Mouse (Mus musculus) limb, embryonic 14.5 days (tissue): ENCODE results near the gene Snapc2. TPM values are rescaled to one million over a fixed set of nuclear protein-coding genes. Genes with fewer than 3 reads are reported as not detected.

Experiments used
- ATAC-seq: fragments of 200-750 bp; cut with Nextera tagmentation; 2 replicates; pipeline ENCODE4 v1.8.0; 2017; ENCODE audit warnings: low read depth, moderate number of reproducible peaks, moderate TSS enrichment; ENCODE audit not compliant: low FRiP score
- DNase-seq: peaks from one replicate; pipeline ENCODE4 v3.0.0-alpha.2; 2015; ENCODE audit warnings: low spot score
- H3K27ac ChIP-seq: fragments of 300-500 bp; sonication (generic); replicated peaks from 2 replicates; pipeline ENCODE4 v1.5.1; 2014; ENCODE audit warnings: low read depth, mild to moderate bottlenecking, low read length, moderate library complexity, mixed read lengths
- H3K27me3 ChIP-seq: fragments of 300-500 bp; sonication (generic); 2 replicates; pipeline ENCODE4 v1.6.1; 2014; ENCODE audit warnings: low read length, mixed read lengths; ENCODE audit not compliant: control insufficient read depth, insufficient read depth
- H3K36me3 ChIP-seq: fragments of 300-500 bp; sonication (generic); 2 replicates; pipeline ENCODE4 v1.6.1; 2014; ENCODE audit warnings: mild to moderate bottlenecking, low read length, moderate library complexity, mixed read lengths; ENCODE audit not compliant: control insufficient read depth, insufficient read depth
- H3K4me1 ChIP-seq: fragments of 300-500 bp; sonication (generic); 2 replicates; pipeline ENCODE4 v1.6.1; 2014; ENCODE audit warnings: antibody characterized with exemption, low read length, mixed read lengths; ENCODE audit not compliant: control insufficient read depth, insufficient read depth
- H3K4me2 ChIP-seq: fragments of 300-500 bp; sonication (generic); replicated peaks from 2 replicates; pipeline ENCODE4 v1.6.1; 2014; ENCODE audit warnings: low read depth, mild to moderate bottlenecking, low read length, moderate library complexity; ENCODE audit not compliant: severe bottlenecking
- H3K4me3 ChIP-seq: fragments of 300-500 bp; sonication (generic); replicated peaks from 2 replicates; pipeline ENCODE4 v1.5.1; 2014; ENCODE audit warnings: low read length
- H3K9ac ChIP-seq: fragments of 300-500 bp; sonication (generic); 2 replicates; pipeline ENCODE4 v1.6.1; 2014; ENCODE audit warnings: mild to moderate bottlenecking, low read depth, low read length, moderate library complexity; ENCODE audit not compliant: severe bottlenecking
- H3K9me3 ChIP-seq: fragments of 300-500 bp; sonication (generic); 2 replicates; pipeline ENCODE4 v1.6.1; 2016; ENCODE audit warnings: low read length; ENCODE audit not compliant: control insufficient read depth
- POLR2A ChIP-seq: fragments of 200-500 bp; IDR thresholded peaks from 2 replicates; pipeline ENCODE4 v1.8.0; 2012; ENCODE audit warnings: inconsistent platforms, mild to moderate bottlenecking, moderate library complexity, borderline replicate concordance; ENCODE audit not compliant: insufficient read depth, insufficient read length; ENCODE audit errors: extremely low read depth
- WGBS: fragments of 180-500 bp; shearing (Covaris S2); extraction: QIAGEN DNeasy Blood & Tissue Kit; methylation state at CpG from one replicate; pipeline ENCODE4 v1.1.7; 2014; 5-methylcytosine and 5-hydroxymethylcytosine counted together
- polyA plus RNA-seq, 2 experiments: library from polyadenylated mRNA; depleted of rRNA in 1 of 2; stranded (reverse) in 1 of 2; unstranded in 1 of 2; fragments of >200 nt; fragmentation: Nextera tagmentation in 1 of 2; extraction: Ambion mirVana in 1 of 2; gene quantifications; 2 replicates each; pipeline versions ENCODE4 v1.2.1 to v1.2.3; 2012 to 2014

Snapc2 gene
- polyA plus RNA-seq, 2 experiments: 50.6 to 52.6 TPM

DNA sequence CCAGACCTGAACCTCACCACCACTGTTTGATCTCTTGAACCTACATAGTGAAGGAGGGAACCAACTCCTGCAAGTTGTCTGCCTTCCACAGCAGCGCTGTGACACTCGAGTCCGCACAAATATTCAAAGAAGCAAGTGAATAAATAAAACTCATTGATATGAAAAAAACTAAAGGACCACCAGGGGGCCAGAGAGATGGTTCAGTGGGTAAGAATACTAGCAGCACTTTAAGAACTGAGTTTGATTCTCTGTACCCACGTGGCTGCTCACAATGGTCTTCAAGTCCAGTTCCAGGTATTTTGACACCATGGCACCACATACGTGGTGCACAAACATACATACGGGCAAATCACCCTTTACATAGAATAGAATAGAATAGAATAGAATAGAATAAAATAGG, 41.8 kb upstream of the Snapc2 start:
- no peaks in the 10 kb centered on the region for H3K9me3 ChIP-seq
- peaks cover 2% of the 10 kb centered on the region; the same call in 1 of the 2 replicates for H3K36me3 ChIP-seq
- WGBS: 85% methylated on average over 6 of the region's 6 CpGs
- no peak for ATAC-seq
- no peak for DNase-seq
- no peak for TF ChIP-seq POLR2A
- peaks cover 22% of the 10 kb centered on the region for H3K4me1 ChIP-seq
- no peak overlapping the region for H3K27ac ChIP-seq
- no peak overlapping the region for H3K9ac ChIP-seq
- no peak overlapping the region for H3K4me3 ChIP-seq
- H3K4me2 ChIP-seq: no peak overlapping the region
- H3K27me3 ChIP-seq: peaks cover 24% of the 10 kb centered on the region

DNA sequence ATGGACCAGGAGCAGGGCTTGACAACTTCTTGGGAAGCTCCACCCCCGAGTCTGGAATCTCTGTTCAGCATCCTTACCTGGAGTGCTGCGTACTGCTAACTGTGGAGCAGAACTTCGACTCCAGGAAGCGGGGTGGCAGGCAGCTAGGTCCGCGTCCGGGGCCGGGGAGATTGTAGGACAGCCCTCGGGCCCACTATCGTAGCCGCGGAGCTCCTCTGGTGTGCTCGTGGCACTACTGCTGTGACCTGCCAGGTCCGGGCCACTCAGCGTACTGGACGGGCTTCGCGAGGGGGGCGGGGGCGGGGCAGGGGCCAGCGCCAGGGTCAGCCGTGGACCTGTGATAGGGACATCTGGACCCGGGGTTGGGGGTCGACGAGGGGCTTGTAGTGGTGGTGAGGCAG, 40.1 kb upstream of the Snapc2 start:
- peak; percentile 21; the same call in 1 of the 2 replicates for ATAC-seq
- Histone ChIP-seq H3K27ac (no peak overlapping the region), H3K4me3 (peak overlapping the region; percentile 42), H3K4me1 (peaks cover 26% of the 10 kb centered on the region; the same call in 1 of the 2 replicates), H3K9me3 (no peaks in the 10 kb centered on the region), H3K27me3 (peaks cover 30% of the 10 kb centered on the region), H3K36me3 (no peaks in the 10 kb centered on the region), H3K9ac (peak overlapping the region; percentile 54), H3K4me2 (peak overlapping the region; percentile 95)
- TF ChIP-seq POLR2A: no peak
- no peak for DNase-seq
- WGBS: 1% methylated on average over 24 of the region's 25 CpGs

DNA sequence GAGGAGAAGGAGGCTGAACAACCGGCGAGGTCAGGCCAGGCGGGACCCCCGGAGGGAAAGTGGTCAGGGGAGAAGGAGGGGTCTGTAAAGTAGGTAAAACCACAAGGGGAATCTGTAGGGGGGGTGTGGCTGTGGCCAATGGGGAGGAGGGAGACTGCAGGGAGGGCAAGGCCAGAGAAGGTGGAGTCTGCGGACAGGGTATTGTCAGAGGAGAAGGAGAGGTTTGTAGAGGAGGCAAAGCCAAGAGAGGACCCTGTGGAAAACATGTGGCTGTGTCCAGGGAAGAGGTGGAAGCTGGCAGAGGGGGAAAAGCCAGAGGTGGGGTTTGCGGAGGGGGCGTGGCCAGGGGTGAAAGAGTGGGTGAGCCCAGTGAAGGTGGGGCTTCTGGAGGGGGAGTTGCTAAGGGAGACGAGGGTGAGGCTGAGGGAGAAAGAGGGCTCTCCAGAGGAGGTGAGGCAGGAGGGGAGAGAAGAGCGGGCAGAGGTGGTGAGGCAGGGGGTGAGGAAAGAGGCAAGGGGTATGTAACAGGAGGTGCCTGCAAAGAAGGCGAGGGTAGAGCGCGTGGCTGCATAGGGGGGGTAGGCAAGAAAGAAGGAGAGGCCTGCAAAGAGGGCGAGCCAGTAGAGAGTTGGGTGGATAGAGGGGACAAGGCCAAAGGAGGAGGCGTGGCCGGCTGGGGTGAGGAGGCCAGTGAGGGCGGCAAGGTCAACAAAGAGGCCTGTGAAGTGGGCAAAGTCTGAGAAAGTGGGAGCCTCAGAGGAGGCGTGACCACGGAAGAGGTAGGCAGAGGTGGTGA, 39.5 kb upstream of the Snapc2 start:
- Histone ChIP-seq H3K9me3 (no peaks in the 10 kb centered on the region), H3K4me2 (peak overlapping the region; percentile 95), H3K36me3 (no peaks in the 10 kb centered on the region), H3K4me1 (peaks cover 26% of the 10 kb centered on the region; the same call in 1 of the 2 replicates), H3K9ac (peak overlapping the region; percentile 54), H3K27ac (no peak overlapping the region), H3K4me3 (peak overlapping the region; percentile 42), H3K27me3 (peaks cover 36% of the 10 kb centered on the region)
- DNase-seq (no peak), ATAC-seq (peak; percentile 60)
- TF ChIP-seq POLR2A: no peak
- 4% methylated on average over 18 of the region's 18 CpGs for WGBS

DNA sequence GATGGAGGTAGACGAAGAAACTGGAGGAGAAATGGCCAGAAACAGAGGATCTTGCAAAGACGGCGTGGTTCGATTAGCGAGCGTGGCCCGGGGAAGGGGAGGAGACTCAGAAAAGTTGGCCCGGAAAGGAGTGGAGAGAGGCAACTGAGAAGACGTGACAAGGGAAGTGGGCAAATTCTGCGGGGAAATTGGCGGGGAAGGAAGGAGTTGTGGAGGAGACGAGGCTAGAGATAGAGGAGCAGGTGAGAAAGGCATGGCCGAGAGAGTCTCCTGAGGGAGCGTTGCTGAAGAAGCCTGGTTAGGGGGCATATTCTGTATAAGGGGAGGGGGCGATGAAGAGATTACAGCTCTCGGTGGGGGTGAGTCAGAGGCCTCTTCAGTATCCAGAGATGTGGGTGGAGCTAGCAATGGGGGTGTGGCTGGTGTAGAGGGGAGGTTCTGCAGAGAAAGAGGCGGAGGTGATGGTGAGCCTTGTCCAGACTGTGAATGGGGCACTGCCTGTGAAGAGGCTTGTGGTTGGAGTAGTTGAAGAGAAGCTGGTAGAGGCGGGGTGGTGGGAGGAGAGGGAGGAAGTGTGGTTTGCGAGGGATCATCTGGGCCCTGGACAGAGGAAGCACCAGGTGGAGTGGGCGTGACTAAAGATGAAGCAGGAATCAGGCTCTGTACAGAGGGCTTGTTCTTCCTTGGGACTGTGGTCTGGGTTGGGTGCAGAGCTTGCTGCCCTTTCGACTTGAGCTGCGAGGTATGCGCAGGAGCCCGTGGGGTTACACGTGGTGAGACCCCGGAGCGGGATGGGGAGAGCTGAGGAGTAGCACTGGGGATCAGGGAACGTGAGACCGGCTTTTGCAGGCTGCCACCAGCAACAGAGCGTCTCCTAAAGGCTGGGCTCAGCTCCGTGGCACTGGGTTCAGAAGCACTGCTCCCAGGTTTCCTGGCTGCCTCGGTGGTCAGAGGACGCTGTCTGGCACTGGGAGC, 38.6 kb upstream of the Snapc2 start:
- WGBS: 7% methylated on average over 32 of the region's 33 CpGs
- no peak for TF ChIP-seq POLR2A
- peak overlapping the region; percentile 42 for H3K4me3 ChIP-seq
- peaks cover 26% of the 10 kb centered on the region; the same call in 1 of the 2 replicates for H3K4me1 ChIP-seq
- no peaks in the 10 kb centered on the region for H3K36me3 ChIP-seq
- ATAC-seq: peak; percentile 45; the same call in 1 of the 2 replicates
- H3K9ac ChIP-seq: peak overlapping the region; percentile 52; the same call in 1 of the 2 replicates
- DNase-seq: peak; percentile 30
- peaks cover 37% of the 10 kb centered on the region for H3K27me3 ChIP-seq
- peak overlapping the region; percentile 95 for H3K4me2 ChIP-seq
- no peaks in the 10 kb centered on the region for H3K9me3 ChIP-seq
- no peak overlapping the region for H3K27ac ChIP-seq

DNA sequence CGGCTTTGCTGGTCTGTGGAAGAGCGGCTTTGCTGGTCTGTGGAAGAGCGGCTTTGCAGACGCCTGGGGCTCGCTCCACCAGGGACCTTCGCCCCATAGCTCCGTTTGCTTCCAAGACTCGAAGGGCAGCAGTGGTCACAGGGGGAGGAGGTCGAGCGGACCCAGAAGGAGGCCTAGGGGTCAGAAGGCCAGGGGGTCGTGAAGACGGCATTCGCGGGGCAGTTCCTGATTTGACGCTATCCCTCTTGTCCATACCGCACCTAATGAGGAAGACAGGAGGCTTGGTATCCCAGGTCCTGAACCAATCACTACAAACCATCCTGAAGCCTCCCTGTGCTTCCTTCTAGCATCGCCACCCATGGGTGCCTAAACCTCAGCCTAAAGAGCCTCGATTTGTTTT, 36.6 kb upstream of the Snapc2 start:
- Histone ChIP-seq H3K9ac (peak overlapping the region; percentile 34; the same call in 1 of the 2 replicates), H3K4me2 (peak overlapping the region; percentile 75), H3K27me3 (peaks cover 37% of the 10 kb centered on the region), H3K9me3 (no peaks in the 10 kb centered on the region), H3K4me1 (peaks cover 26% of the 10 kb centered on the region; the same call in 1 of the 2 replicates), H3K4me3 (peak overlapping the region; percentile 39), H3K27ac (no peak overlapping the region), H3K36me3 (no peaks in the 10 kb centered on the region)
- ATAC-seq (no peak), DNase-seq (no peak)
- 6% methylated on average over 18 of the region's 18 CpGs for WGBS
- TF ChIP-seq POLR2A: no peak
